Mouse (Mus musculus): ENCODE data around the gene Ube2m. TPM values are rescaled to one million over a fixed set of nuclear protein-coding genes. Genes with fewer than 3 reads are reported as not detected.

The Ube2m gene
- polyA plus RNA-seq, 1 experiment from 2014 or later, result 172 TPM

DNA sequence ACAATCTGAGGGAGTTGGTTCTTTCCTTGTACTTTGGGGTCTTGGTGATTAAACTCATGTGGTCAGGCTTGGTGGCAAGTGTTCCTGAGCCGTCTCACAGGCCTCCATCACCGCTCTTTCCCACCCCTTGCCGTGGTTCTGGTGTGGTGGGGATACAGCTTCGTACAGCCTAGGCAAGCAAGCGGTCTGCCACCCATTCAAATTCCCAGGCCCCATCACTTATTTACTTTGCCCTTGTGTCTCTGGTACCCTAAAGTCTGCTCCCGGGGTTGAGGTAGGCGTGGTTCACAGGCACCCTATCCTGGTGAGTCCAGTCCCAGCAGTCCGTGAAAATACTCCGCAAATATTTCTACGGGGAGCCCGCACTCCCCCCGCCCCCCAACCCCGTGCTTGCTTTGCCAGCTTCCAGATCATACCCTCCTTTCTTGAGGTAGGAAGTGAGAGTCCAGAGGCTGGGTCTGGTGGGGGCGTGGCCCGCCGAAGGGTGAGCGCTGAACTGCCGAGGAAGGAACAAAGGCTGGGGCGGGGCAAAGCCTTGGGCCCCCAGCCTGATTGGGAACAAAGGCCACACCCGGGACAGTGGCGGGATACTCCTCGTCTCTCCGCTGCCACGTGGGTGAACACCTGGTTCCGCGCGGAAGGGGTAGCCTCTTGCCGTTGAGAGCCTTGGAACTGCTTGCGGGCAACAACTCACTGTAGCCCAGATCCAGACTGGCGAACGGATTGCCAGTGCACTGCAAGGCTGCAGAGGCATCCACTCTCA is 15.1 kb downstream of the Ube2m start:
- Histone ChIP-seq H3K9ac (replicated peaks; ENCODE audit: low read length) (peak overlapping the region; percentile 99), H3K4me2 (ENCODE audit: low read depth, low read length) (peak overlapping the region; percentile 97), H3K27ac (replicated peaks; ENCODE audit: low read depth, low read length) (peak overlapping the region; percentile 100), H3K4me1 (ENCODE audit: control insufficient read depth, insufficient read depth, low read length) (no peaks in the 10 kb centered on the region; the same call in 1 of the 2 replicates), H3K36me3 (replicated peaks; ENCODE audit: control insufficient read depth, insufficient read depth, low read depth, low read length) (peaks cover 9% of the 10 kb centered on the region), H3K4me3 (ENCODE audit: low read depth, low read length) (peak overlapping the region; percentile 96), H3K27me3 (ENCODE audit: control insufficient read depth, insufficient read depth, low read length) (no peaks in the 10 kb centered on the region), H3K9me3 (replicated peaks; ENCODE audit: control insufficient read depth, low read length) (no peaks in the 10 kb centered on the region)
- 4% methylated on average over 31 of the region's 31 CpGs for WGBS
- DNase-seq (ENCODE audit: low spot score) (peak; percentile 95), ATAC-seq (replicated peaks; ENCODE audit: insufficient number of reproducible peaks, low FRiP score, low TSS enrichment, low read depth) (peak; percentile 77)

DNA sequence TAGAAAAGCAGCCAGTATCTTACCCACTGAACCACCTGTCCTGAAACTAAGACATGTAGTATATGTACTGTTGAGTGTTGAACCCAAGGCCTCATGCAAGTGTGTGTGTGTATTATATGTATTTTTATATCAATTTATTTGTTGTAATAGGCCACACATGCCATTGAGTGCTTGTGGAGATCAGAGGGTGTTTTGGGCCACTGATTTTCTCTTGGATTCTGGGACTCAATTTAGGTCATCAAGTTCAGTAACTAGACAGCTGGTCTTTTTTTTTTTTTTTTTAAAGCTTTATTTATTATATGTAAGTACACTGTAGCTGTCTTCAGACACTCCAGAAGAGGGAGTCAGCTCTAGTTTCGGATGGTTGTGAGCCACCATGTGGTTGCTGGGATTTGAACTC is 22.9 kb downstream of the Ube2m start:
- 87% methylated on average over 1 of the region's 1 CpGs for WGBS
- H3K4me2 ChIP-seq (ENCODE audit: low read depth, low read length), result no peak overlapping the region
- DNase-seq (ENCODE audit: low spot score), result no peak
- H3K9ac ChIP-seq (replicated peaks; ENCODE audit: low read length), result no peak overlapping the region
- H3K4me3 ChIP-seq (ENCODE audit: low read depth, low read length), result no peak overlapping the region
- H3K9me3 ChIP-seq (replicated peaks; ENCODE audit: control insufficient read depth, low read length), result no peaks in the 10 kb centered on the region
- no peaks in the 10 kb centered on the region for H3K4me1 ChIP-seq (ENCODE audit: control insufficient read depth, insufficient read depth, low read length)
- no peak for ATAC-seq (replicated peaks; ENCODE audit: insufficient number of reproducible peaks, low FRiP score, low TSS enrichment, low read depth)
- H3K27me3 ChIP-seq (ENCODE audit: control insufficient read depth, insufficient read depth, low read length), result no peaks in the 10 kb centered on the region
- H3K36me3 ChIP-seq (replicated peaks; ENCODE audit: control insufficient read depth, insufficient read depth, low read depth, low read length), result no peaks in the 10 kb centered on the region
- no peak overlapping the region for H3K27ac ChIP-seq (replicated peaks; ENCODE audit: low read depth, low read length)

DNA sequence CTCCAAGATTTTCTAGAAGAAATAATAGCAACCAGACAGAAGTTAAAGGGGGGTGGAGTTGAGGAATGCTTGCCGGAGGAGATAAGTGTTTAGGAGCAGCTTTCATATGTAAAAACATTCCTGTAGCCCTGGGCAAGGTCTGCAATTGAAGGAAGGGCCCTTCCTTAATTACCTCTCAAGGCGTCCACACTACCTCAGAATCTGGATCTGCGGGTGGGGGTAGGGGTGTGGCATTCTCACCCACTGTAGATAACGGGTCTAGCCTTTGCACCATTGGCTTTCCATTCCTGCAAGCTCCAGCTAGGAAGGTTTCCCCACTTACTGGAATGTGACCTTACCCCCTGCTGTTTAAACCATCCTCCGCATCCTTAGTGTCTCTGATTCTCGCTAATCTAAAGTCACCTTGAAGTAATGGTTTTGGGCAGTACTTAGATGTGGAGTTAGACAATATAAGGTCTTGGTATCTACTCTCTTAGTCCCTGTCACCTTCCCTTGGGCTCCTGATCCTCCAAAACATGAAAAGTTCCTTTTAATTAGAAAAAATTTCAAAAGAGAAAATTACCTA is 23.7 kb downstream of the Ube2m start:
- Histone ChIP-seq H3K9ac (replicated peaks; ENCODE audit: low read length) (no peak overlapping the region), H3K27me3 (ENCODE audit: control insufficient read depth, insufficient read depth, low read length) (no peaks in the 10 kb centered on the region), H3K4me3 (ENCODE audit: low read depth, low read length) (no peak overlapping the region), H3K4me2 (ENCODE audit: low read depth, low read length) (no peak overlapping the region), H3K4me1 (ENCODE audit: control insufficient read depth, insufficient read depth, low read length) (no peaks in the 10 kb centered on the region), H3K27ac (replicated peaks; ENCODE audit: low read depth, low read length) (no peak overlapping the region), H3K36me3 (replicated peaks; ENCODE audit: control insufficient read depth, insufficient read depth, low read depth, low read length) (no peaks in the 10 kb centered on the region), H3K9me3 (replicated peaks; ENCODE audit: control insufficient read depth, low read length) (no peaks in the 10 kb centered on the region)
- DNase-seq (ENCODE audit: low spot score) (no peak), ATAC-seq (replicated peaks; ENCODE audit: insufficient number of reproducible peaks, low FRiP score, low TSS enrichment, low read depth) (no peak)
- 33% methylated on average over 6 of the region's 6 CpGs for WGBS

DNA sequence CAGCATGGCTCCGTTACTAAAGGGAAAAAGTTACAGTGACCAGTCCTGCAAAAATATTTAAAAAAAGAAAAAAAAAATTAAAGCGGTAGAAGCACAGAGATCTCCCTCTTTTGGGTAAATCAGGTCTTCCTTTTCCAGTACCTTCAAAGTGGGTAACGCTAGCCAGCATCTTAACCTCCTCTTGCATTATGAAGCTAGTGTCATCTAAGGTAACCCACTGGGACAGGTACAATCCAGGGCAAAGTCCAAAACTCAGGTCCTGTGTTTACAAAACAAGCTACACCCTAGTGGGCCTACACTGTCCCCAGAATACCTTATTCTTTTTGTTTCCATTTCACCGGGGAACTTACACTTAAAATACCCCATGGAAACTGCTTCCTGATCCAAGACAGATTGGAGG is 24.4 kb downstream of the Ube2m start:
- Histone ChIP-seq H3K4me2 (ENCODE audit: low read depth, low read length) (no peak overlapping the region), H3K4me3 (ENCODE audit: low read depth, low read length) (no peak overlapping the region), H3K27ac (replicated peaks; ENCODE audit: low read depth, low read length) (no peak overlapping the region), H3K9ac (replicated peaks; ENCODE audit: low read length) (no peak overlapping the region), H3K27me3 (ENCODE audit: control insufficient read depth, insufficient read depth, low read length) (no peaks in the 10 kb centered on the region), H3K36me3 (replicated peaks; ENCODE audit: control insufficient read depth, insufficient read depth, low read depth, low read length) (no peaks in the 10 kb centered on the region), H3K4me1 (ENCODE audit: control insufficient read depth, insufficient read depth, low read length) (no peaks in the 10 kb centered on the region), H3K9me3 (replicated peaks; ENCODE audit: control insufficient read depth, low read length) (no peaks in the 10 kb centered on the region)
- WGBS, result 66% methylated on average over 4 of the region's 4 CpGs
- ATAC-seq (replicated peaks; ENCODE audit: insufficient number of reproducible peaks, low FRiP score, low TSS enrichment, low read depth), result no peak
- DNase-seq (ENCODE audit: low spot score), result no peak

DNA sequence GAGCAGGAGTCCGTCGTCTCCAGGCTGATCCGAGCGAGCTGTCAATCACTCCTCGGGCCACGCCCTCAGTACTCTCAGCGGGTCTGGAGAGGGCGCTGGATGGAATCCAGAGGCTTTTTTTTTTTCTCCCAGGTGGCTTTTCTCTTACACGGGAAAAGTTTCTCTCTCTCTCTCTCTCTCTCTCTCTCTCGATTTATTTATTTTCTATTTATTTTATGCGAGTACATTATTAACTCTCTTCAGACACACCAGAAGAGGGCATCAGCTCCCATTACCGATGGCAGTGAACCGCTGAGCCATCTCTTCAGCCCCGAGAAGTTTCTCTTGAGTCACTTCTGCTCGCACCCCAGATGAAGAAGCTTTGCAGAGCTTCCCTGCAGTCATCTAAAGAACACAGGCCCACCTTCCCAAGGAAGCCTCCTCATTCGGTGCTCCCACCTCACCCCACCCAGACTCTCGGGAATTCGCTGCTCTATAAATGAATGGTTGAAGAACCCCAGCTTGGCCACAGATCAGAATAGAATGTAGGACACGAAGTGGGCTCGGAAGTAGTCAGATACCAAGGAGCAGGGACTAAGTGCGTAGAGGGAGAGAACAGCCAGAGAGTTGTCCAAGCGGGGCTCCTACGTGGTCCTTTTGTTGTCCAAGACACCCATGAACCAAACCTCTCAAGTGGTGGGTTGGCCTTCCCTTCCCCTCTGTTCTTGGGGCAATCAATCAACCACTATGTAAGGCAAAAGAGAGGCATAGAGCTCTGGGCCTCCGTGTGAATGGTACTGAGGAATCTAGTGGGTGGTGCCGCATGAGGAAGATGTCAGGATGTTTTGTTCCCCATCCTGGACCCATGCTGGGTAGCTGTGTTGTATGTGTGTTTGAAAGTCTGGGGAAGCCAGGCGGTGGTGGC is 27.8 kb downstream of the Ube2m start, which contains the start of gene Zbtb45:
Zbtb45 (minus strand) TSS at position 30 of the 904 bp plus-strand sequence.
- 20% methylated on average over 26 of the region's 26 CpGs for WGBS
- no peak for ATAC-seq (replicated peaks; ENCODE audit: insufficient number of reproducible peaks, low FRiP score, low TSS enrichment, low read depth)
- Histone ChIP-seq H3K36me3 (replicated peaks; ENCODE audit: control insufficient read depth, insufficient read depth, low read depth, low read length) (peaks cover 6% of the 10 kb centered on the region; the same call in 1 of the 2 replicates), H3K9me3 (replicated peaks; ENCODE audit: control insufficient read depth, low read length) (no peaks in the 10 kb centered on the region), H3K27ac (replicated peaks; ENCODE audit: low read depth, low read length) (peak within 1 kb of the TSS; percentile 95), H3K9ac (replicated peaks; ENCODE audit: low read length) (peak within 1 kb of the TSS; percentile 90), H3K4me1 (ENCODE audit: control insufficient read depth, insufficient read depth, low read length) (no peaks in the 10 kb centered on the region), H3K27me3 (ENCODE audit: control insufficient read depth, insufficient read depth, low read length) (peaks cover 4% of the 10 kb centered on the region; the same call in 1 of the 2 replicates), H3K4me3 (ENCODE audit: low read depth, low read length) (peak within 1 kb of the TSS; percentile 62), H3K4me2 (ENCODE audit: low read depth, low read length) (peak within 1 kb of the TSS; percentile 83)
- DNase-seq (ENCODE audit: low spot score), result no peak

- no peaks in the 10 kb centered on the region for H3K4me1 ChIP-seq (ENCODE audit: control insufficient read depth, insufficient read depth, low read length)
- peak; percentile 98 for DNase-seq (ENCODE audit: low spot score)
- ATAC-seq (replicated peaks; ENCODE audit: insufficient number of reproducible peaks, low FRiP score, low TSS enrichment, low read depth), result peak; percentile 89
- no peaks in the 10 kb centered on the region for H3K9me3 ChIP-seq (replicated peaks; ENCODE audit: control insufficient read depth, low read length)
- peaks cover 4% of the 10 kb centered on the region; the same call in 1 of the 2 replicates for H3K27me3 ChIP-seq (ENCODE audit: control insufficient read depth, insufficient read depth, low read length)
- H3K9ac ChIP-seq (replicated peaks; ENCODE audit: low read length), result peak overlapping the region; percentile 90
- under 1% methylated on average over 42 of the region's 42 CpGs for WGBS
- peak overlapping the region; percentile 62 for H3K4me3 ChIP-seq (ENCODE audit: low read depth, low read length)
- peaks cover 6% of the 10 kb centered on the region; the same call in 1 of the 2 replicates for H3K36me3 ChIP-seq (replicated peaks; ENCODE audit: control insufficient read depth, insufficient read depth, low read depth, low read length)
- peak overlapping the region; percentile 95 for H3K27ac ChIP-seq (replicated peaks; ENCODE audit: low read depth, low read length)
- peak overlapping the region; percentile 83 for H3K4me2 ChIP-seq (ENCODE audit: low read depth, low read length)
Measured at GRCm38 (mm10) chr7:13009143-13010004, 28.7 kb downstream of the Ube2m start.

DNA sequence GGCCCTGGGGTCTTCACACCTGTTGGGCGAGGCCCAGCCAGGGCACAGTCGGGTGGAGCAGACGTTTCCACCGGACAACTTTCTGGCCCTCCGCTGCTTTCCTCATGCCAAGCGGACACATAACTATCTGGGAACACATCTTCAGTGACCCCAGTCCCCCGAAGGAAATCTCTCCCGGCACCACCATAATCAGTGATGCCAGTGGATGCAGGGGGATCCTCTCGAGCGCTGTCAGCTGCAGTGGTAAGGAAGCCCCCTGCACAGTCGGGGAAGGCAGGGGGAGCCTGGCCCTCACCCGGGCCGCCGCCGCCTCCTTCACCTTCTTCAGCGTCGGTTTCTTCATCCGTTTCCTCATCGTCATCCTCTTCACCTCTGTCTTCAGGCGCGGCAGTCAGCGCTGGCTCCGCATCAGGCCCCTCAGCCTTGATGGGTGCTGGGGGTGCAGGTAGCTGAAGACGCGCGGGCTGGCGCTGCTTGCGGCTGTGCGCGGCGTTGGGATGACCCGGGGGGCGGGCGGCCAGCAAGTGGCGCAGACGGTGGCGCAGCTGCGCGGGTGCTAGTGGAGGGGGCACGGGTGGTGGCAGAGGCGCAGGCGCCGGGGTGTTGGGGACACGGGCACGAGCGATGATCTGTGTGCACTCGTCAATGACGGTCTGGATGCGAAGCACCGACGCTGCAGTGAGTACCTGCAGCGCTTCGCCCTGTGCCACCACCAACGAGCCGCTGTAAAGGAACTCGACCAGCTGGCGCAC is 30.6 kb downstream of the Ube2m start:
- H3K4me3 ChIP-seq (ENCODE audit: low read depth, low read length), result peak overlapping the region; percentile 8; the same call in 1 of the 2 replicates
- H3K9ac ChIP-seq (replicated peaks; ENCODE audit: low read length), result no peak overlapping the region; the same call in 1 of the 2 replicates
- H3K9me3 ChIP-seq (replicated peaks; ENCODE audit: control insufficient read depth, low read length), result no peaks in the 10 kb centered on the region
- peaks cover 6% of the 10 kb centered on the region; the same call in 1 of the 2 replicates for H3K36me3 ChIP-seq (replicated peaks; ENCODE audit: control insufficient read depth, insufficient read depth, low read depth, low read length)
- peak overlapping the region; percentile 25 for H3K4me2 ChIP-seq (ENCODE audit: low read depth, low read length)
- 38% methylated on average over 57 of the region's 57 CpGs for WGBS
- no peaks in the 10 kb centered on the region for H3K4me1 ChIP-seq (ENCODE audit: control insufficient read depth, insufficient read depth, low read length)
- ATAC-seq (replicated peaks; ENCODE audit: insufficient number of reproducible peaks, low FRiP score, low TSS enrichment, low read depth) (no peak), DNase-seq (ENCODE audit: low spot score) (no peak)
- no peak overlapping the region for H3K27ac ChIP-seq (replicated peaks; ENCODE audit: low read depth, low read length)
- peaks cover 4% of the 10 kb centered on the region; the same call in 1 of the 2 replicates for H3K27me3 ChIP-seq (ENCODE audit: control insufficient read depth, insufficient read depth, low read length)
